Mouse (Mus musculus): ENCODE measurements around the gene Tex26.
A peak's percentile ranks its signal among the peaks of the same experiment; 100 is the strongest.

The Tex26 gene

GRCm38 (mm10) chr5:149490275-149490674, 50.8 kb downstream of the Tex26 start:
- DNase-seq: no peak

- no peak for DNase-seq
Observed at GRCm38 (mm10) chr5:149495655-149496054, 56.2 kb downstream of the Tex26 start.

- no peak for DNase-seq
Observed at GRCm38 (mm10) chr5:149496401-149497066, 57.1 kb downstream of the Tex26 start.

GRCm38 (mm10) chr5:149499936-149500335, 60.5 kb downstream of the Tex26 start:
- no peak for DNase-seq

GRCm38 (mm10) chr5:149503423-149504175, 64.1 kb downstream of the Tex26 start:
- no peak for DNase-seq

- DNase-seq: no peak
Observed at GRCm38 (mm10) chr5:149504985-149505384, 65.5 kb downstream of the Tex26 start.

- no peak for DNase-seq
Observed at GRCm38 (mm10) chr5:149506033-149506432, 66.6 kb downstream of the Tex26 start.

GRCm38 (mm10) chr5:149508094-149509029, 68.9 kb downstream of the Tex26 start:
- no peak for DNase-seq

- no peak for DNase-seq
Observed at GRCm38 (mm10) chr5:149510323-149510722, 70.9 kb downstream of the Tex26 start.

GRCm38 (mm10) chr5:149512695-149513094, 73.2 kb downstream of the Tex26 start:
- no peak for DNase-seq

- DNase-seq: no peak
Observed at GRCm38 (mm10) chr5:149513438-149514086, 74.1 kb downstream of the Tex26 start.

GRCm38 (mm10) chr5:149514087-149514671, 74.7 kb downstream of the Tex26 start:
- DNase-seq: peak; percentile 61 to 70

- DNase-seq: no peak
Observed at GRCm38 (mm10) chr5:149514890-149515289, 75.4 kb downstream of the Tex26 start.

GRCm38 (mm10) chr5:149517116-149517515, 77.7 kb downstream of the Tex26 start:
- no peak for DNase-seq
